Comparison of ENCODE assay signal across 7 mouse cellular contexts in the genomic region with DNA sequence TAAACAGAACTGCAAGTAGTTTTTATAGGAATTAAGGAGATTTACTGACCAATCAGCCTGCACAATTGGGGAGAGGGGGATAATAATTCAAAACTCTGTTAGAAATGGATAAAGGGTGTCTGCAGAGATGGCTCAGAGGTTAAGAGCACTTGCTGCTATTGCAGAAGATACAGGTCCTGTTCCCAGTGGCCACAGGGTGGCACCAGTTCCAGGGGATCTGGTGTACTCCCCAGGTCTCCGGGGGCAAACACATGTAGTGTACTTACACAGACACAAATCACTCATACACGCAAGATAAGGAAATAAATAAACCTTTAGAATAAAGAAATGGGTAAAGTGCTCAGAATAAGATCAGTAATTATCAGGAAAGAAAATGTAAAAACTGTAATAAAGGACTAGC. TPM values are rescaled to one million over a fixed set of nuclear protein-coding genes. Genes with fewer than 3 reads are reported as not detected.
DNase-seq lines count a peak whose midpoint lies in the region; ATAC-seq and TF ChIP-seq lines count a peak whose summit lies in the region.

No protein-coding gene starts in this region.

- no peak overlapping the region for H3K9ac ChIP-seq in kidney, embryonic 15.5 days
- H3K9ac ChIP-seq in midbrain, embryonic 11.5 days (ENCODE audit: low read length), result no peak overlapping the region

- no peaks in the 10 kb centered on the region for H3K9me3 ChIP-seq in kidney, embryonic 15.5 days (replicated peaks)
- H3K9me3 ChIP-seq in E14TG2a.4 (ENCODE audit: low read length), result no peaks in the 10 kb centered on the region
- no peaks in the 10 kb centered on the region for H3K9me3 ChIP-seq in midbrain, embryonic 11.5 days (ENCODE audit: control insufficient read depth, low read length)

- no peak overlapping the region for H3K4me3 ChIP-seq in kidney, embryonic 15.5 days (replicated peaks)
- H3K4me3 ChIP-seq in E14TG2a.4 (replicated peaks; ENCODE audit: low read length), result no peak overlapping the region
- no peak overlapping the region for H3K4me3 ChIP-seq in gastrocnemius, adult 2 months
- no peak overlapping the region for H3K4me3 ChIP-seq in midbrain, embryonic 11.5 days (ENCODE audit: low read depth, low read length)

- 77% methylated on average over 2 of the region's 2 CpGs for WGBS in kidney, embryonic 15.5 days
- WGBS in midbrain, embryonic 11.5 days, result 89% methylated on average over 2 of the region's 2 CpGs

- ATAC-seq in kidney, embryonic 15.5 days (replicated peaks; ENCODE audit: low FRiP score), result no peak
- ATAC-seq in midbrain, embryonic 11.5 days (ENCODE audit: low FRiP score), result no peak

- H3K4me1 ChIP-seq in kidney, embryonic 15.5 days, result no peaks in the 10 kb centered on the region
- peaks cover 34% of the 10 kb centered on the region for H3K4me1 ChIP-seq in E14TG2a.4 (replicated peaks; ENCODE audit: low read depth, low read length)
- H3K4me1 ChIP-seq in midbrain, embryonic 11.5 days (ENCODE audit: control insufficient read depth, insufficient read depth, low read length), result no peaks in the 10 kb centered on the region

- peaks cover 97% of the 10 kb centered on the region for H3K36me3 ChIP-seq in kidney, embryonic 15.5 days
- H3K36me3 ChIP-seq in E14TG2a.4 (ENCODE audit: insufficient read depth, low read length), result peaks cover 99% of the 10 kb centered on the region
- H3K36me3 ChIP-seq in midbrain, embryonic 11.5 days (ENCODE audit: control insufficient read depth, insufficient read depth, low read length), result peaks cover 24% of the 10 kb centered on the region

- intact Hi-C loops in gastrocnemius, adult 2 months (cut with DNase I), result loop anchor here (2.0 to 10.0 kb wide), 2 partner anchors 405 to 545 kb away; no protein-coding TSS in a partner anchor

- no peak overlapping the region for H3K4me2 ChIP-seq in kidney, embryonic 15.5 days
- no peak overlapping the region for H3K4me2 ChIP-seq in midbrain, embryonic 11.5 days

- no peak overlapping the region for H3K27ac ChIP-seq in kidney, embryonic 15.5 days
- no peak overlapping the region for H3K27ac ChIP-seq in gastrocnemius, adult 2 months
- no peak overlapping the region for H3K27ac ChIP-seq in midbrain, embryonic 11.5 days (ENCODE audit: low read depth, low read length)

- TF ChIP-seq CTCF in E14TG2a.4 (conservative IDR thresholded peaks at IDR 0.05; ENCODE audit: low read length), result peak; percentile 14; the same call in 1 of the 2 replicates
- peak; percentile 71 for TF ChIP-seq CTCF in gastrocnemius, adult 2 months (IDR thresholded peaks at IDR 0.05)

- peak; percentile 42 for DNase-seq in kidney, adult 18-20 months
- DNase-seq in A20 (ENCODE audit: low read depth, low spot score), result peak; percentile 58
- DNase-seq in gastrocnemius, adult 2 months, result peak; percentile 71
- peak; percentile 22 for DNase-seq in retina, postnatal 1 day
- DNase-seq in midbrain, embryonic 11.5 days (ENCODE audit: low spot score, missing footprints), result no peak

- no peaks in the 10 kb centered on the region for H3K27me3 ChIP-seq in kidney, embryonic 15.5 days
- no peaks in the 10 kb centered on the region for H3K27me3 ChIP-seq in E14TG2a.4 (ENCODE audit: insufficient read depth, low read length)
- H3K27me3 ChIP-seq in midbrain, embryonic 11.5 days (ENCODE audit: control insufficient read depth, insufficient read depth, low read length), result no peaks in the 10 kb centered on the region

RNA-seq across cellular contexts. Expression of a gene that starts 12.1 kb away (rescaled TPM):
- 337 and 354 TPM in 2 replicates for polyA plus RNA-seq in kidney, embryonic 15.5 days (2015; fragmentation: Nextera tagmentation; extraction: Ambion mirVana)
- 100 to 1,000 TPM; 307 to 392 TPM for total RNA-seq in gastrocnemius, adult 2 months (2021)
- polyA plus RNA-seq in midbrain, embryonic 11.5 days (2014; fragmentation: Nextera tagmentation; extraction: Ambion mirVana), result 316 and 343 TPM in 2 replicates

RNA-seq across cellular contexts. Expression of a gene that starts 25.3 kb away (rescaled TPM):
- polyA plus RNA-seq in kidney, embryonic 15.5 days (2015; fragmentation: Nextera tagmentation; extraction: Ambion mirVana), result 347 and 381 TPM in 2 replicates
- 10 to 100 TPM; 71.3 to 75.6 TPM for total RNA-seq in gastrocnemius, adult 2 months (2021)
- polyA plus RNA-seq in midbrain, embryonic 11.5 days (2014; fragmentation: Nextera tagmentation; extraction: Ambion mirVana), result 518 and 522 TPM in 2 replicates
